Mouse (Mus musculus): ENCODE measurements at regions not wholly inside any gene's neighbourhood (a gene's known extent, or its start where the extent isn't known, plus 50 kb on each side); places are given as distances from the start of the nearest gene placed in this dataset.

GRCm38 (mm10) chr13:90476880-90477279 lies 387.5 kb upstream of the Xrcc4 start:
- WGBS: 88% methylated on average over 2 of the region's 2 CpGs
- H3K27ac ChIP-seq: no peak overlapping the region
- no peak overlapping the region for H3K4me3 ChIP-seq
- DNase-seq (ENCODE audit: low spot score): no peak
- no peaks in the 10 kb centered on the region for H3K36me3 ChIP-seq
- no peaks in the 10 kb centered on the region for H3K4me1 ChIP-seq
- no peaks in the 10 kb centered on the region for H3K27me3 ChIP-seq (ENCODE audit: low read depth, poor library complexity, severe bottlenecking)
- no peaks in the 10 kb centered on the region for H3K9me3 ChIP-seq (replicated peaks)

GRCm38 (mm10) chr13:90474507-90474906 lies 385.1 kb upstream of the Xrcc4 start:
- 94% methylated on average over 6 of the region's 6 CpGs for WGBS
- no peaks in the 10 kb centered on the region for H3K9me3 ChIP-seq (replicated peaks)
- no peak for DNase-seq (ENCODE audit: low spot score)
- H3K27ac ChIP-seq: no peak overlapping the region
- H3K4me3 ChIP-seq: no peak overlapping the region
- H3K4me1 ChIP-seq: no peaks in the 10 kb centered on the region
- H3K27me3 ChIP-seq (ENCODE audit: low read depth, poor library complexity, severe bottlenecking): no peaks in the 10 kb centered on the region
- H3K36me3 ChIP-seq: no peaks in the 10 kb centered on the region

GRCm38 (mm10) chr13:90474053-90474452 lies 384.6 kb upstream of the Xrcc4 start:
- Histone ChIP-seq H3K36me3 (no peaks in the 10 kb centered on the region), H3K4me3 (no peak overlapping the region), H3K27ac (no peak overlapping the region), H3K9me3 (replicated peaks) (no peaks in the 10 kb centered on the region), H3K4me1 (no peaks in the 10 kb centered on the region), H3K27me3 (ENCODE audit: low read depth, poor library complexity, severe bottlenecking) (no peaks in the 10 kb centered on the region)
- DNase-seq (ENCODE audit: low spot score): no peak

- H3K36me3 ChIP-seq: no peaks in the 10 kb centered on the region
- WGBS: 90% methylated on average over 8 of the region's 8 CpGs
- H3K9me3 ChIP-seq (replicated peaks): no peaks in the 10 kb centered on the region
- H3K27ac ChIP-seq: no peak overlapping the region
- DNase-seq (ENCODE audit: low spot score): no peak
- H3K4me3 ChIP-seq: no peak overlapping the region
- H3K4me1 ChIP-seq: no peaks in the 10 kb centered on the region
- H3K27me3 ChIP-seq (ENCODE audit: low read depth, poor library complexity, severe bottlenecking): no peaks in the 10 kb centered on the region
Observed at GRCm38 (mm10) chr13:90473041-90473825, 383.8 kb upstream of the Xrcc4 start.

- peaks cover 4% of the 10 kb centered on the region for H3K4me1 ChIP-seq
- DNase-seq (ENCODE audit: low spot score): peak; percentile 30
- no peaks in the 10 kb centered on the region for H3K9me3 ChIP-seq (replicated peaks)
- no peak overlapping the region for H3K27ac ChIP-seq
- 33% methylated on average over 5 of the region's 5 CpGs for WGBS
- no peak overlapping the region for H3K4me3 ChIP-seq
- H3K27me3 ChIP-seq (ENCODE audit: low read depth, poor library complexity, severe bottlenecking): no peaks in the 10 kb centered on the region
- no peaks in the 10 kb centered on the region for H3K36me3 ChIP-seq
Observed at GRCm38 (mm10) chr13:90466096-90466495, 376.7 kb upstream of the Xrcc4 start.

- Histone ChIP-seq H3K4me1 (peaks cover 4% of the 10 kb centered on the region), H3K4me3 (no peak overlapping the region), H3K27ac (no peak overlapping the region), H3K36me3 (no peaks in the 10 kb centered on the region), H3K27me3 (ENCODE audit: low read depth, poor library complexity, severe bottlenecking) (no peaks in the 10 kb centered on the region), H3K9me3 (replicated peaks) (no peaks in the 10 kb centered on the region)
- 83% methylated on average over 2 of the region's 2 CpGs for WGBS
- no peak for DNase-seq (ENCODE audit: low spot score)
Observed at GRCm38 (mm10) chr13:90464051-90464450, 374.6 kb upstream of the Xrcc4 start.

GRCm38 (mm10) chr13:90463381-90463780 lies 374.0 kb upstream of the Xrcc4 start:
- H3K36me3 ChIP-seq: no peaks in the 10 kb centered on the region
- H3K4me3 ChIP-seq: no peak overlapping the region
- H3K4me1 ChIP-seq: peaks cover 4% of the 10 kb centered on the region
- 92% methylated on average over 2 of the region's 2 CpGs for WGBS
- no peak overlapping the region for H3K27ac ChIP-seq
- no peaks in the 10 kb centered on the region for H3K27me3 ChIP-seq (ENCODE audit: low read depth, poor library complexity, severe bottlenecking)
- H3K9me3 ChIP-seq (replicated peaks): no peaks in the 10 kb centered on the region
- no peak for DNase-seq (ENCODE audit: low spot score)

GRCm38 (mm10) chr13:90454631-90455030 lies 365.2 kb upstream of the Xrcc4 start:
- Histone ChIP-seq H3K4me3 (no peak overlapping the region), H3K27me3 (ENCODE audit: low read depth, poor library complexity, severe bottlenecking) (no peaks in the 10 kb centered on the region), H3K9me3 (replicated peaks) (no peaks in the 10 kb centered on the region), H3K27ac (no peak overlapping the region), H3K4me1 (no peaks in the 10 kb centered on the region), H3K36me3 (peaks cover 3% of the 10 kb centered on the region; the same call in 1 of the 2 replicates)
- DNase-seq (ENCODE audit: low spot score): no peak

GRCm38 (mm10) chr13:90426901-90427300 lies 337.5 kb upstream of the Xrcc4 start:
- Histone ChIP-seq H3K27ac (no peak overlapping the region), H3K4me1 (peaks cover 3% of the 10 kb centered on the region; the same call in 1 of the 2 replicates), H3K36me3 (no peaks in the 10 kb centered on the region), H3K9me3 (replicated peaks) (no peaks in the 10 kb centered on the region), H3K27me3 (ENCODE audit: low read depth, poor library complexity, severe bottlenecking) (no peaks in the 10 kb centered on the region), H3K4me3 (no peak overlapping the region)
- no peak for DNase-seq (ENCODE audit: low spot score)
- WGBS: 94% methylated on average over 3 of the region's 3 CpGs

GRCm38 (mm10) chr13:90425379-90425778 lies 336.0 kb upstream of the Xrcc4 start:
- H3K9me3 ChIP-seq (replicated peaks): no peaks in the 10 kb centered on the region
- WGBS: 20% methylated on average over 1 of the region's 1 CpGs
- H3K36me3 ChIP-seq: no peaks in the 10 kb centered on the region
- no peak for DNase-seq (ENCODE audit: low spot score)
- H3K27me3 ChIP-seq (ENCODE audit: low read depth, poor library complexity, severe bottlenecking): no peaks in the 10 kb centered on the region
- H3K4me3 ChIP-seq: no peak overlapping the region
- H3K4me1 ChIP-seq: peaks cover 6% of the 10 kb centered on the region; the same call in 1 of the 2 replicates
- no peak overlapping the region; the same call in 1 of the 2 replicates for H3K27ac ChIP-seq

- Histone ChIP-seq H3K27ac (no peak overlapping the region), H3K36me3 (no peaks in the 10 kb centered on the region), H3K4me3 (no peak overlapping the region), H3K9me3 (replicated peaks) (no peaks in the 10 kb centered on the region), H3K4me1 (peaks cover 6% of the 10 kb centered on the region; the same call in 1 of the 2 replicates), H3K27me3 (ENCODE audit: low read depth, poor library complexity, severe bottlenecking) (no peaks in the 10 kb centered on the region)
- DNase-seq (ENCODE audit: low spot score): no peak
- 93% methylated on average over 5 of the region's 5 CpGs for WGBS
Observed at GRCm38 (mm10) chr13:90424541-90424940, 335.1 kb upstream of the Xrcc4 start.

- 57% methylated on average over 4 of the region's 4 CpGs for WGBS
- H3K27ac ChIP-seq: peak overlapping the region; percentile 43; the same call in 1 of the 2 replicates
- H3K9me3 ChIP-seq (replicated peaks): no peaks in the 10 kb centered on the region
- no peaks in the 10 kb centered on the region for H3K36me3 ChIP-seq
- no peak for DNase-seq (ENCODE audit: low spot score)
- peaks cover 6% of the 10 kb centered on the region; the same call in 1 of the 2 replicates for H3K4me1 ChIP-seq
- no peaks in the 10 kb centered on the region for H3K27me3 ChIP-seq (ENCODE audit: low read depth, poor library complexity, severe bottlenecking)
- H3K4me3 ChIP-seq: no peak overlapping the region
Observed at GRCm38 (mm10) chr13:90420966-90421365, 331.6 kb upstream of the Xrcc4 start.

GRCm38 (mm10) chr13:90404392-90404791 lies 315.0 kb upstream of the Xrcc4 start:
- Histone ChIP-seq H3K4me1 (no peaks in the 10 kb centered on the region), H3K27me3 (ENCODE audit: low read depth, poor library complexity, severe bottlenecking) (no peaks in the 10 kb centered on the region)
- 93% methylated on average over 4 of the region's 4 CpGs for WGBS

GRCm38 (mm10) chr13:90402061-90402460 lies 312.7 kb upstream of the Xrcc4 start:
- DNase-seq (ENCODE audit: low spot score): no peak
- Histone ChIP-seq H3K27ac (no peak overlapping the region), H3K4me3 (no peak overlapping the region), H3K27me3 (ENCODE audit: low read depth, poor library complexity, severe bottlenecking) (no peaks in the 10 kb centered on the region), H3K9me3 (replicated peaks) (no peaks in the 10 kb centered on the region), H3K4me1 (no peaks in the 10 kb centered on the region), H3K36me3 (no peaks in the 10 kb centered on the region)
- WGBS: 59% methylated on average over 1 of the region's 1 CpGs

More at GRCm38 (mm10) chr13:90404392-90404791, 315.0 kb upstream of the Xrcc4 start:
- Histone ChIP-seq H3K27ac (no peak overlapping the region), H3K36me3 (no peaks in the 10 kb centered on the region), H3K9me3 (replicated peaks) (no peaks in the 10 kb centered on the region), H3K4me3 (no peak overlapping the region)
- no peak for DNase-seq (ENCODE audit: low spot score)
